Mouse (Mus musculus): Measurements from ENCODE around the gene Rnase10.

DNA sequence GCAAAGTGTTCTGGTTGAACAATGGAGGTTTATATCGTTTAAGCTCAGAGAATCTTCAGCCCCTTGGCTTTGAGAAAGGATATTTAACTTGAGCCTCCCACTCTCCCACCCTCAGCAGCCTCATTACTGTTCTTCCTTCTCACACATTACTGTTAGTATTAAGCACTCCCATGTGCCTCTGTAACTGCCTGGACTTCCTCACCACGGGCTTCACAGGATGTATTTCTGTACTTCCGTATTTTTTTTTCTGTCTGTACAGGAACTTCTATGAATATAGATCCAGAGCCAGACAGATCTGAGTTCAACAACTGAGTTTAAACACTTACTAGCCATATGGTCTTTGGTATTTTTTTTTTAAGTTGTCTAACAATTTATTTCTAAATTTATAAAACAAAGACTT is 10.5 kb upstream of the Rnase10 start:
- no peak for TF ChIP-seq POLR2A (IDR thresholded peaks at IDR 0.05; ENCODE audit: low read depth, low read length)
- TF ChIP-seq CTCF (conservative IDR thresholded peaks at IDR 0.05 in 1 of 2, IDR thresholded peaks at IDR 0.05 in 1 of 2; ENCODE audit: low read depth in 2 of 2, low read length in 2 of 2), result no peak
- no peak for TF ChIP-seq HCFC1 (IDR thresholded peaks at IDR 0.05; ENCODE audit: low read depth, low read length)
- TF ChIP-seq SIN3A (IDR thresholded peaks at IDR 0.05; ENCODE audit: low read length), result no peak
- no peak for TF ChIP-seq NELFE (IDR thresholded peaks at IDR 0.05; ENCODE audit: low read depth, low read length)
- no peak for TF ChIP-seq CHD2 (IDR thresholded peaks at IDR 0.05; ENCODE audit: low read length)
- TF ChIP-seq GABPA (IDR thresholded peaks at IDR 0.05; ENCODE audit: insufficient replicate concordance, low read depth, low read length), result no peak
- TF ChIP-seq PAX5 (IDR thresholded peaks at IDR 0.05; ENCODE audit: low read length), result no peak
- no peak for TF ChIP-seq CHD1 (IDR thresholded peaks at IDR 0.05; ENCODE audit: low read depth, low read length)
- TF ChIP-seq TBP (conservative IDR thresholded peaks at IDR 0.05; ENCODE audit: low read depth, low read length), result no peak
- TF ChIP-seq TCF12 (IDR thresholded peaks at IDR 0.05; ENCODE audit: low read depth, low read length), result no peak
- TF ChIP-seq ETS1 (conservative IDR thresholded peaks at IDR 0.05; ENCODE audit: low read depth, low read length), result no peak
- no peak for TF ChIP-seq ZMIZ1 (IDR thresholded peaks at IDR 0.05; ENCODE audit: low read depth, low read length)
- no peak for TF ChIP-seq EP300 (IDR thresholded peaks at IDR 0.05; ENCODE audit: low read length)
